Mouse (Mus musculus): ENCODE measurements around the gene Galr2.

- TF ChIP-seq CTCF (IDR thresholded peaks at IDR 0.05; ENCODE audit: extremely low read depth, insufficient read length, insufficient replicate concordance, low read depth, low read length) (no peak), POLR2A (IDR thresholded peaks at IDR 0.05; ENCODE audit: low read depth, low read length) (no peak)
These were observed 17.9 kb downstream of the Galr2 start for GRCm38 (mm10) chr11:116298621-116299020.

All from small intestine, adult 2 months (tissue).